Mouse (Mus musculus): ENCODE data around the gene Phf24. TPM values are rescaled to one million over a fixed set of nuclear protein-coding genes. Genes with fewer than 3 reads are reported as not detected.

Phf24 gene
- 72.3 and 79.6 TPM in 2 replicates for polyA plus RNA-seq (2021; fragmentation: Nextera tagmentation)
- long read RNA-seq, experiment 1, full-length matches to known transcripts = 132 of 633 reads
- long read RNA-seq, experiment 1, partial matches to known transcripts = 103 of 633 reads
- long read RNA-seq, experiment 1, other reads (novel, unspliced or antisense) = 398 of 633 reads
- long read RNA-seq, experiment 2, full-length matches to known transcripts = 11 of 126 reads
- long read RNA-seq, experiment 2, partial matches to known transcripts = 7 of 126 reads
- long read RNA-seq, experiment 2, other reads (novel, unspliced or antisense) = 108 of 126 reads

GRCm38 (mm10) chr4:42916617-42917401, at the start of gene Phf24:
Gene Phf24 (plus strand): TSS chr4:42916660.

GRCm38 (mm10) chr4:42874134-42874533, 42.3 kb upstream of the Phf24 start, which contains the start of gene Fam205c:
Gene Fam205c (minus strand): TSS chr4:42874234.

GRCm38 (mm10) chr4:42949676-42950051, 33.2 kb downstream of the Phf24 start, which contains the start of gene Dnajb5:
Gene Dnajb5 (plus strand): TSS chr4:42949814.

GRCm38 (mm10) chr4:42969304-42969703, 52.8 kb downstream of the Phf24 start, which contains the start of gene 1700022I11Rik:
Gene 1700022I11Rik (plus strand): TSS chr4:42969604.

Other genes starting within 250 kb of the Phf24 start
- 0.29 and 0.47 TPM in 2 replicates for gene 4930578G10Rik, start 181.1 kb upstream of the Phf24 start, polyA plus RNA-seq (2021; fragmentation: Nextera tagmentation)
- 1.1 and 3.8 TPM in 2 replicates for gene Ccl19, start 160.1 kb upstream of the Phf24 start, polyA plus RNA-seq (2021; fragmentation: Nextera tagmentation)
- gene Ccl21a, start 142.7 kb upstream of the Phf24 start, polyA plus RNA-seq (2021; fragmentation: Nextera tagmentation) = 0.49 and 0.51 TPM in 2 replicates
- gene Fam205a1, start 62.8 kb upstream of the Phf24 start, polyA plus RNA-seq (2021; fragmentation: Nextera tagmentation) = 0.03 and 0.07 TPM in 2 replicates
- gene Gm12394, start 59.9 kb upstream of the Phf24 start, polyA plus RNA-seq (2021; fragmentation: Nextera tagmentation) = 0.80 and 3.1 TPM in 2 replicates
- gene Fam205c, start 42.4 kb upstream of the Phf24 start, polyA plus RNA-seq (2021; fragmentation: Nextera tagmentation) = 3.2 and 7.8 TPM in 2 replicates
- gene Dnajb5, start 33.2 kb downstream of the Phf24 start, polyA plus RNA-seq (2021; fragmentation: Nextera tagmentation) = 30.2 and 37.0 TPM in 2 replicates
- gene 1700022I11Rik, start 52.9 kb downstream of the Phf24 start, polyA plus RNA-seq (2021; fragmentation: Nextera tagmentation) = 0.20 and 0.23 TPM in 2 replicates
- 149 and 171 TPM in 2 replicates for gene Vcp, start 83.8 kb downstream of the Phf24 start, polyA plus RNA-seq (2021; fragmentation: Nextera tagmentation)
- 3.9 and 5.4 TPM in 2 replicates for gene Fancg, start 93.8 kb downstream of the Phf24 start, polyA plus RNA-seq (2021; fragmentation: Nextera tagmentation)
- 9.5 and 12.2 TPM in 2 replicates for gene Pigo, start 109.2 kb downstream of the Phf24 start, polyA plus RNA-seq (2021; fragmentation: Nextera tagmentation)
- 193 and 209 TPM in 2 replicates for gene Stoml2, start 115.0 kb downstream of the Phf24 start, polyA plus RNA-seq (2021; fragmentation: Nextera tagmentation)
- gene Fam214b, start 129.6 kb downstream of the Phf24 start, polyA plus RNA-seq (2021; fragmentation: Nextera tagmentation) = 6.6 and 8.5 TPM in 2 replicates
- 3.8 and 4.9 TPM in 2 replicates for gene Unc13b, start 142.3 kb downstream of the Phf24 start, polyA plus RNA-seq (2021; fragmentation: Nextera tagmentation)

Data from left cerebral cortex, adult 6 months (tissue).